Mouse (Mus musculus): ENCODE measurements around the gene Gm156.

- TF ChIP-seq E2F4 (IDR thresholded peaks at IDR 0.05; ENCODE audit: borderline replicate concordance, low read depth, low read length) = no peak
- TF ChIP-seq USF2 (IDR thresholded peaks at IDR 0.05; ENCODE audit: borderline replicate concordance in 1 of 2, insufficient read depth in 1 of 2, low read depth in 1 of 2, low read length in 2 of 2) = no peak
Observed at GRCm38 (mm10) chr6:129817731-129818130, 33.7 kb upstream of the Gm156 start.

Data from MEL (cell line).